Mouse (Mus musculus) C2C12 (cell line): ENCODE measurements around the gene Efhd1. TPM values are rescaled to one million over a fixed set of nuclear protein-coding genes. Genes with fewer than 3 reads are reported as not detected.

Experiments
- H3K27me3 ChIP-seq: one replicate; pipeline ENCODE4 v1.6.1; 2011; ENCODE audit not compliant: control insufficient read depth, insufficient read depth, insufficient read length
- H3K36me3 ChIP-seq: one replicate; pipeline ENCODE4 v1.6.1; 2011; ENCODE audit not compliant: control insufficient read depth, insufficient read depth
- H3K4me3 ChIP-seq: one replicate; pipeline ENCODE4 v1.5.1; 2011; ENCODE audit warnings: mild to moderate bottlenecking, control low read depth; ENCODE audit not compliant: poor library complexity, insufficient read depth, severe bottlenecking
- H3K79me2 ChIP-seq: one replicate; pipeline ENCODE4 v1.6.1; 2011; ENCODE audit not compliant: control insufficient read depth, insufficient read depth
- H3K79me3 ChIP-seq: one replicate; pipeline ENCODE4 v1.6.1; 2011; ENCODE audit warnings: low read depth, control low read depth
- H3ac ChIP-seq: one replicate; pipeline ENCODE3; 2011; ENCODE audit warnings: low read depth; ENCODE audit not compliant: control insufficient read depth, insufficient read length
- CEBPB ChIP-seq: IDR thresholded peaks from one replicate; pipeline ENCODE4 v1.6.1; 2011; ENCODE audit warnings: low read depth, mild to moderate bottlenecking, control low read depth, moderate library complexity
- CTCF ChIP-seq: IDR thresholded peaks from one replicate; pipeline ENCODE4 v1.5.1; 2011; ENCODE audit not compliant: control insufficient read depth, insufficient read depth, insufficient read length
- FOSL1 ChIP-seq: IDR thresholded peaks from one replicate; pipeline ENCODE4 v1.8.0; 2011; ENCODE audit warnings: mild to moderate bottlenecking, low read length; ENCODE audit not compliant: poor library complexity, insufficient read depth, severe bottlenecking
- MAX ChIP-seq: IDR thresholded peaks from one replicate; pipeline ENCODE4 v1.6.1; 2011; ENCODE audit warnings: mild to moderate bottlenecking, control low read depth
- MYOD1 ChIP-seq: IDR thresholded peaks from one replicate; pipeline ENCODE4 v1.6.1; 2011; ENCODE audit warnings: low read depth; ENCODE audit not compliant: control insufficient read depth, insufficient read length
- MYOG ChIP-seq: IDR thresholded peaks from one replicate; pipeline ENCODE4 v1.6.1; 2011; ENCODE audit not compliant: control insufficient read depth, insufficient read length; ENCODE audit errors: extremely low read depth
- USF1 ChIP-seq: IDR thresholded peaks from one replicate; pipeline ENCODE4 v1.6.1; 2011; ENCODE audit warnings: low read depth, mild to moderate bottlenecking, control low read depth, moderate library complexity
- polyA plus RNA-seq: library from polyadenylated mRNA; unstranded; fragments of >200 nt; fragmentation: generic; extraction: Trizol; gene quantifications from one replicate; pipeline ENCODE4 v1.2.1, GENCODE M21; 2012; ENCODE audit warnings: missing spikeins

The Efhd1 gene
- polyA plus RNA-seq, 1 experiment = 0.25 TPM

- Histone ChIP-seq H3ac (no peak overlapping the region), H3K79me2 (no peaks in the 10 kb centered on the region), H3K4me3 (no peak overlapping the region), H3K36me3 (no peaks in the 10 kb centered on the region), H3K27me3 (no peaks in the 10 kb centered on the region), H3K79me3 (no peaks in the 10 kb centered on the region)
- TF ChIP-seq MYOD1 (no peak), MYOG (no peak), MAX (no peak), CEBPB (no peak), CTCF (no peak), FOSL1 (no peak), USF1 (no peak)
Measured at GRCm38 (mm10) chr1:87308952-87309351, 44.8 kb downstream of the Efhd1 start.

- TF ChIP-seq MYOD1 (no peak), FOSL1 (no peak), CEBPB (no peak), CTCF (no peak), MYOG (no peak), USF1 (no peak), MAX (no peak)
- H3K79me3 ChIP-seq = no peaks in the 10 kb centered on the region
- H3K27me3 ChIP-seq = no peaks in the 10 kb centered on the region
- H3K79me2 ChIP-seq = no peaks in the 10 kb centered on the region
- no peak overlapping the region for H3ac ChIP-seq
- H3K36me3 ChIP-seq = no peaks in the 10 kb centered on the region
- no peak overlapping the region for H3K4me3 ChIP-seq
Measured at GRCm38 (mm10) chr1:87309621-87310020, 45.5 kb downstream of the Efhd1 start.

GRCm38 (mm10) chr1:87312681-87313080 lies 48.5 kb downstream of the Efhd1 start:
- Histone ChIP-seq H3K79me3 (no peaks in the 10 kb centered on the region), H3K36me3 (no peaks in the 10 kb centered on the region), H3K79me2 (no peaks in the 10 kb centered on the region), H3ac (no peak overlapping the region), H3K27me3 (no peaks in the 10 kb centered on the region), H3K4me3 (no peak overlapping the region)
- no peak for TF ChIP-seq FOSL1
- no peak for TF ChIP-seq CTCF
- TF ChIP-seq CEBPB = no peak
- no peak for TF ChIP-seq USF1
- no peak for TF ChIP-seq MAX
- TF ChIP-seq MYOG = no peak
- no peak for TF ChIP-seq MYOD1

DNA sequence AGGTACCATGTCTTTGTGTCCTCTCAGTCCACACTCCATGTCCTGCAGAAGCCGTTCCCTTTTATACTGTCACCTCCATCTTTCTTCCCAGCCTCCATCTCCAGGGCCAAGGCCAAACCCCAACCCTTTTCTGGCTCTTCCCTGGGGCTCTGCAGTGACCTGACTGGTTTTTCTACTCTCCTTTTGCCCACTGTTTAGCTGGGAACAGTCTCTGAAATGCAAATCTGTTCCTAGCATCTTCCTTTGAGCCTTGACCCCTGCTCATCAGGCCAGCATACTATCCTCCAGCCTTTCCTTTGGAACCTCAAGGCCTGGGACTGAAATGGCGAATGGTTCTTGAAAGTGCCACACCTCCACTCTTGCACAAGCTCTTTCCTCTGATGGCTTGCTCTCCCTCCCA lies 49.0 kb downstream of the Efhd1 start:
- TF ChIP-seq FOSL1 (no peak), CEBPB (no peak), CTCF (no peak), MYOD1 (no peak), USF1 (no peak), MAX (no peak), MYOG (no peak)
- Histone ChIP-seq H3K79me2 (no peaks in the 10 kb centered on the region), H3K27me3 (no peaks in the 10 kb centered on the region), H3K4me3 (no peak overlapping the region), H3K36me3 (no peaks in the 10 kb centered on the region), H3ac (no peak overlapping the region), H3K79me3 (no peaks in the 10 kb centered on the region)

DNA sequence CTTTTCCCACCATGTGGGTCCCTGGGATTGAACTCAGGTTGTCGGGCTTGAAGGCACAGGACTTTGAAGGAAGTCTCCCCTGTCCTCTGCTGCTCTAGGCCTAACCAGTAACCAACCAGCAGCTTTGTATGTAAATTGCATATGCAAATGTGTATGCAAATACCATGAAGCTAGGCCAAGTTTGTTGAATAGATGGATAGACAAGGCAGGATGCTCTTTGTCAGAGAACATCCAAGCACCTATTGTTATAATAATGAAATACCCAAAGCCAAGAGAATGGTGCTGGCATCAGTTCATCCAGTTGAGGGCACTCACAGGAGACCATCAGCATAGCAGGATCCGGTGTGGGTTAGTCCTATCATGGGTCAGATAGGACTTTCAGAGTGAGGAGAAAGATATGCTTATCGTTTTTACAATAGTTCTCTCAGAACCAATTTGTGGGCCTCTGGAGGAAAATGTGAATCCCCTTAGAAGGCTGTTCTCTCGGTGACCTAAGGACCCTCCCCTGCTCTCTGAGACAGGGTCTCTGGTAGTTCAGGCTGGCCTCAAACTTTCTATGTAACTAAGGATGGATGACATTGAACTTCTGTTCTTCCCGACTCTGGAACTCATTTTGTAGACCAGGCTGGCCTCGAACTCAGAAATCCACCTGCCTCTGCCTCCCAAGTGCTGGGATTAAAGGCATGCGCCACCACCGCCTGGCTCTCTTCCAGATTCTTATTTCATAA lies 49.8 kb downstream of the Efhd1 start:
- Histone ChIP-seq H3K27me3 (no peaks in the 10 kb centered on the region), H3K79me3 (no peaks in the 10 kb centered on the region), H3K79me2 (no peaks in the 10 kb centered on the region), H3ac (no peak overlapping the region), H3K4me3 (no peak overlapping the region), H3K36me3 (no peaks in the 10 kb centered on the region)
- TF ChIP-seq CEBPB (no peak), MYOG (no peak), MYOD1 (no peak), USF1 (no peak), CTCF (no peak), MAX (no peak), FOSL1 (no peak)

- Histone ChIP-seq H3ac (no peak overlapping the region), H3K27me3 (no peaks in the 10 kb centered on the region), H3K36me3 (no peaks in the 10 kb centered on the region), H3K79me2 (no peaks in the 10 kb centered on the region), H3K4me3 (no peak overlapping the region), H3K79me3 (no peaks in the 10 kb centered on the region)
- TF ChIP-seq CEBPB (no peak), MYOD1 (no peak), CTCF (no peak), MYOG (no peak), FOSL1 (no peak), MAX (no peak), USF1 (no peak)
Measured at GRCm38 (mm10) chr1:87315431-87315830, 51.3 kb downstream of the Efhd1 start.
